Mouse (Mus musculus) ES-E14 (cell line): ENCODE data around the gene Vmn2r105.

Experiments
- CHD2 ChIP-seq: IDR thresholded peaks from 2 replicates; pipeline ENCODE4 v1.6.1; 2014; ENCODE audit warnings: mild to moderate bottlenecking, low read depth, low read length, inconsistent platforms
- HCFC1 ChIP-seq: IDR thresholded peaks from 2 replicates; pipeline ENCODE4 v1.6.1; 2012; ENCODE audit warnings: low read length, inconsistent platforms, borderline replicate concordance; ENCODE audit not compliant: insufficient read depth
- MAFK ChIP-seq: IDR thresholded peaks from 2 replicates; pipeline ENCODE4 v1.6.1; 2014; ENCODE audit warnings: mild to moderate bottlenecking, low read depth, low read length, inconsistent platforms; ENCODE audit not compliant: insufficient read depth
- ZC3H11A ChIP-seq: IDR thresholded peaks from 2 replicates; pipeline ENCODE4 v1.6.1; 2012; ENCODE audit warnings: low read depth, mild to moderate bottlenecking, inconsistent platforms, low read length, borderline replicate concordance
- ZNF384 ChIP-seq: IDR thresholded peaks from 2 replicates; pipeline ENCODE4 v1.6.1; 2012; ENCODE audit warnings: low read depth, low read length, inconsistent platforms

- TF ChIP-seq CHD2 (no peak), HCFC1 (no peak), ZC3H11A (no peak), ZNF384 (no peak), MAFK (no peak)
These were observed 51.9 kb downstream of the Vmn2r105 start, which contains the start of gene Fpr-rs6 for GRCm38 (mm10) chr17:20182997-20183396.
